Mouse (Mus musculus): Measurements from ENCODE around the gene Cnksr3. TPM values are rescaled to one million over a fixed set of nuclear protein-coding genes. Genes with fewer than 3 reads are reported as not detected.

The Cnksr3 gene
- polyA plus RNA-seq, 1 experiment from 2014 or later = 7.3 TPM

DNA sequence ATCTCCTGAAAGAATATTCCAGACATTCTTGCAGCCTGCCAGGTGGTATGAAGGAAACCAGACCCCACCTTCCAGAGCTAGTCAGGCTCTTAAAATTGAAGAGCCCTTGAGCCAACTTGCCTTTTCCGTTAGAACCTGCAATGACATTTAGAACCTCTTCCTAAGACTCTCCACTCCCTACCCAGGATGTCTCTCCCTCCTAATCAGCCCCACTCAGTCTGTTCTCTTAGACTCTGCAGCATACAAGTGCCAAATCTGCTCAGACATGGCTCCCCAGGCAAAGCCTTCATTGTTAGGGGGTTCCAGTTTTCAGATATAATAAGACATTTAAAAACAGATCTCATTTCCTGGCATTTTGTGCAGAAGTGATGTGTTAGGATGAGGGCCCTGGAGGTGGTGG, 108.2 kb downstream of the Cnksr3 start:
- Histone ChIP-seq H3K4me1 (no peaks in the 10 kb centered on the region), H3K4me3 (no peak overlapping the region), H3K27me3 (no peaks in the 10 kb centered on the region), H3K36me3 (no peaks in the 10 kb centered on the region), H3K4me2 (replicated peaks) (no peak overlapping the region), H3K9ac (no peak overlapping the region), H3K9me3 (replicated peaks) (no peaks in the 10 kb centered on the region), H3K27ac (no peak overlapping the region)
- ATAC-seq (ENCODE audit: low FRiP score) = no peak
- 73% methylated on average over 1 of the region's 1 CpGs for WGBS

DNA sequence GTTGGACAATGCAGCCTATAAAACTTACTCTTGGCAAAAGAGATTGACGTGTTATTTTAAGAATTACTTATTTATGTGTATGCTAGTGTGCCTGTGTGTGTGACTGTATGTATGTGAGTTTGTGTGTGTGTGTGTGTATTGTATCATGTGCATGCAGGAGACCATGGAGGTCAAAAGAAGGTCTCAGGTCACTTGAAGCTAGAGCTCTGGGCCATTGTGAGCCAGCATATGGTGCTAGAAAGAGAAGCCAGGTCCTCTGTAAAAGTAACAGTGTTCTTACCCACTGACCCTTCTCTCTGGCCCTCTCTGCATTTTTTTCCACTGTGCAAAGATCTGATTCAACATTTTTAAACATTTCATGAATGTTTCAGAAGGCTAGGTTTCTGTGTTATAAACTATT, 134.1 kb downstream of the Cnksr3 start:
- no peak for ATAC-seq (ENCODE audit: low FRiP score)
- no peak overlapping the region for H3K4me3 ChIP-seq
- H3K9ac ChIP-seq = no peak overlapping the region
- 91% methylated on average over 1 of the region's 1 CpGs for WGBS
- no peaks in the 10 kb centered on the region for H3K36me3 ChIP-seq
- no peaks in the 10 kb centered on the region for H3K9me3 ChIP-seq (replicated peaks)
- no peak overlapping the region for H3K27ac ChIP-seq
- H3K4me2 ChIP-seq (replicated peaks) = no peak overlapping the region
- H3K27me3 ChIP-seq = no peaks in the 10 kb centered on the region
- no peaks in the 10 kb centered on the region for H3K4me1 ChIP-seq

DNA sequence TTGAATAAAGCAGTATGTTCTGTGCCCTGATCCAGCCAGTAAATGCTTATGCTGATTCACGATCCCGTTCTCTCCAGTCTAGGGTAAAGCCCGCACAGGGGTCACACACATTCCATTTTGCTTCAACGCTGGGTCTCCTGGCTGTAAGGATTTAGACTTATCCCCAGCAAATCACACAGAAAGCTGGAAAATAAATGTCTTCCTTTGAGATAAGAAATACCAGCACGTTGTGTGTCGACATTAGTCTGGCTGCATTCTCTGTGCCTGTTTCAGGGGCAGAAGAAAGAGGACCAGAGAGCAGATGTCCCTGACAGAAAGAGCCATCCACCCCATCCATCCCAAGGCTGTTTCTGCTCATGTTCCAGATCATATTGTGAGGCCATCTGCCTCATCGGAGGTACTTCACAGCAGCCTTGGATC, 134.6 kb downstream of the Cnksr3 start:
- ATAC-seq (ENCODE audit: low FRiP score) = no peak

DNA sequence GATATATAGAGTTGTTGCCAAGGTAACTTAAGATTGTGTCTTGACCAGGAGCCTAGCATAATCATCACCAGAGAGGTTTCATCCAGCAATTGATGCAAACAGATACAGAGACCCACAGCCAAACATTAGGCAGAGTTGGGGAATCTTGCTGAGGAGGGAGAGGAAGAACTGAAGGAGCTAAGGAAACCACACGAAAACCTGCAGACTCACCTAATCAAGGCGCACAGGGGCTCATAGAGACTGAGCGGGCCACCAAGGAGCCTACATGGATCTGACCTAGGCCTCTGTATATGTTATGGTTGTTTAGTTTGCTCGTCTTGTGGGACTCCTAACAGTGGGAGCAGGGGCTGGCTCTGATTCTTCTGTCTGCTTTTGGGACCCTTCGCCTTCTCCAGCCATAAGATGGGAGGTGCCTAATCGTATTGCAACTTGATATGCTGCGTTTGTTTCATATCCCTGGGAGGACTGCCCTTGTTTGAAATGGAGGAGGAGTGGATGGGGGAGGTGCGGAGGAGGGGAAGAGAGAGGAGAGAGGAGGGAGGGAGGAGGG, 135.3 kb downstream of the Cnksr3 start:
- Histone ChIP-seq H3K4me1 (no peaks in the 10 kb centered on the region), H3K9ac (no peak overlapping the region), H3K36me3 (no peaks in the 10 kb centered on the region), H3K9me3 (replicated peaks) (no peaks in the 10 kb centered on the region), H3K27ac (no peak overlapping the region), H3K27me3 (no peaks in the 10 kb centered on the region), H3K4me2 (replicated peaks) (peak overlapping the region; percentile 8), H3K4me3 (no peak overlapping the region)
- ATAC-seq (ENCODE audit: low FRiP score) = peak; percentile 32; the same call in 1 of the 2 replicates
- WGBS = 57% methylated on average over 7 of the region's 8 CpGs

More for the DNA sequence above, 134.6 kb downstream of the Cnksr3 start:
- no peak overlapping the region for H3K27ac ChIP-seq
- no peaks in the 10 kb centered on the region for H3K27me3 ChIP-seq
- no peak overlapping the region for H3K4me2 ChIP-seq (replicated peaks)
- H3K9me3 ChIP-seq (replicated peaks) = no peaks in the 10 kb centered on the region
- no peak overlapping the region for H3K4me3 ChIP-seq
- H3K9ac ChIP-seq = no peak overlapping the region
- WGBS = 86% methylated on average over 7 of the region's 7 CpGs
- no peaks in the 10 kb centered on the region for H3K4me1 ChIP-seq
- H3K36me3 ChIP-seq = no peaks in the 10 kb centered on the region

DNA sequence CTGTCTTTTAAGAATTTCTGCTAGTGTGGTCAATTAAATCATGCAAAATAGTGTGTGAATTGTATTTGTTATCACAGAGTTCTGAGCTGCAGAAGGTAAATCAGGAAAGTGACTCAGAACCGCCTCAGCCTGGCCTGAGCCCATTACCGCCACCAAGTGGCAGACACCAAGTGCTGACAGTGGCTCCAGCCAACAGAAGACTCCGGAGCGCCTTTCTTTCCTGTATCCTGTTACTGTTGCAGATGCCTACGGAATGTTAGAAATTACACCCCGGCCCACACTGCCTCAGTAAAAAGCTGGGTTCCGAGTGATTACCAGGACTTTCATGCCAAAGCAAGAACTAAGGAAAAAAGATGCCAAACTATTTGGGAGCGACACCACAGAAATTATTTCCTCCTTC, 135.8 kb downstream of the Cnksr3 start:
- no peaks in the 10 kb centered on the region for H3K36me3 ChIP-seq
- no peak overlapping the region for H3K27ac ChIP-seq
- 17% methylated on average over 8 of the region's 8 CpGs for WGBS
- no peak overlapping the region for H3K9ac ChIP-seq
- no peaks in the 10 kb centered on the region for H3K4me1 ChIP-seq
- peak overlapping the region; percentile 8; the same call in 1 of the 2 replicates for H3K4me2 ChIP-seq (replicated peaks)
- peak; percentile 85 for ATAC-seq (ENCODE audit: low FRiP score)
- H3K27me3 ChIP-seq = no peaks in the 10 kb centered on the region
- no peak overlapping the region for H3K4me3 ChIP-seq
- H3K9me3 ChIP-seq (replicated peaks) = no peaks in the 10 kb centered on the region

DNA sequence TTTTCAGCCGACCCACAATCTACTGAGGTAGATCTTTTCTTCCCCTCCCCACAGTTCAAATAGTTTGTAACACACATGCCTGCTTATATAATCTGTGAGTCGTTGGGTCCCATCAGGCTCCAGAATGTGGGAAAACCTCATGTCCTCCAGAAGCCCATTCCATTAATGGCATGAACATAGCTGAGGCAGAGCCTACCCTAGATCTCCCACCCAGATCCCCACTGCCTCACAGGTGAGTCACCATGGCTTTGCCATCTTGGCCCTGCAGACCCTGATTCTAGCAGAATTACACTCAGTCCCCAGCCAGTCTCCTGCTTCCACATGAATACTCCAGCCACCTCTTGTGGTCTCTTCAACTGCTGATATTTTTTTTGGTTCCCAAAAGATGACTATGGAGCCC, 136.4 kb downstream of the Cnksr3 start:
- H3K9ac ChIP-seq = no peak overlapping the region
- H3K4me1 ChIP-seq = no peaks in the 10 kb centered on the region
- 86% methylated on average over 2 of the region's 2 CpGs for WGBS
- no peak for ATAC-seq (ENCODE audit: low FRiP score)
- H3K36me3 ChIP-seq = no peaks in the 10 kb centered on the region
- no peak overlapping the region for H3K4me2 ChIP-seq (replicated peaks)
- no peaks in the 10 kb centered on the region for H3K27me3 ChIP-seq
- no peak overlapping the region for H3K27ac ChIP-seq
- no peak overlapping the region for H3K4me3 ChIP-seq
- no peaks in the 10 kb centered on the region for H3K9me3 ChIP-seq (replicated peaks)

DNA sequence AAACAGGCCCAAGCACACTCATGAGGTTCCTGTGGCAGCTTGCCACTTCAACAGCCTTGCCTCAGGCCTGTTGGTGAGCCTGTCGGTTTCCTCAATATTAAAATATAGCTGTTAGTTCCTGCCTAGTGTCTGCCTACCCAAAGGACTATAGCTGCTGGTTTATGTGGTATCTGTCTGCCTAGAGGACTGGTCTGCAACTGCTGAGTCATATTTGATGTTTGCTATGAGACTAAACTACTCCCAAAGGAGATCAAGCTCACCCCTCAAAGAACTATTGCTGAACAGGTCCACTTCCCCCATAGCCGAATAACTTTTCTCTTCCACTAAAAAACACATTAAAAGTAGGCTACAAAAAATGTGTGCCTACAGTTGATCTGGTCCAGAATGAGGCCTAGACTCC, 137.8 kb downstream of the Cnksr3 start:
- no peaks in the 10 kb centered on the region for H3K4me1 ChIP-seq
- no peak for ATAC-seq (ENCODE audit: low FRiP score)
- H3K27ac ChIP-seq = no peak overlapping the region
- H3K27me3 ChIP-seq = no peaks in the 10 kb centered on the region
- WGBS = 89% methylated on average over 2 of the region's 2 CpGs
- H3K9ac ChIP-seq = no peak overlapping the region
- no peaks in the 10 kb centered on the region for H3K36me3 ChIP-seq
- H3K9me3 ChIP-seq (replicated peaks) = no peaks in the 10 kb centered on the region
- no peak overlapping the region for H3K4me2 ChIP-seq (replicated peaks)
- H3K4me3 ChIP-seq = no peak overlapping the region

DNA sequence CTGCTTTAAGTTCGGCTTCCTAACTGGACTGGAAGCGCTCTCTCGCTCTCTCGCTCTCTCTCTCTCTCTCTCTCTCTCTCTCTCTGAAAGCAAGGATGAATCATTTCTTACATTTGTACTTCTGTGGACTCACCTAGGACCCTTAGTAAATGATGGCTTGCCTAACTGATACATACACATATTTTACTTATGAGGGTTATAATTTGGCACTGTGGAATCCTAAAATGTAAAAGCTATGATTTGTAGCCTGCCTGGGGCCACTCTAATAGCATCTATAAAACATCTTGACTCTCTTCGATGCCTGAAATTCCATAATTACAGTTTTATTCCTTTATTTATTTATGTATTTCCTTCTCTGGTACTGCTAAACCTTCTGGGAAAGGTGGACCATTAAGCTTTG, 141.1 kb downstream of the Cnksr3 start:
- no peak overlapping the region for H3K27ac ChIP-seq
- 90% methylated on average over 5 of the region's 5 CpGs for WGBS
- H3K4me2 ChIP-seq (replicated peaks) = no peak overlapping the region
- no peak overlapping the region for H3K4me3 ChIP-seq
- no peaks in the 10 kb centered on the region for H3K4me1 ChIP-seq
- no peaks in the 10 kb centered on the region for H3K36me3 ChIP-seq
- no peaks in the 10 kb centered on the region for H3K9me3 ChIP-seq (replicated peaks)
- ATAC-seq (ENCODE audit: low FRiP score) = no peak
- no peak overlapping the region for H3K9ac ChIP-seq
- H3K27me3 ChIP-seq = no peaks in the 10 kb centered on the region

DNA sequence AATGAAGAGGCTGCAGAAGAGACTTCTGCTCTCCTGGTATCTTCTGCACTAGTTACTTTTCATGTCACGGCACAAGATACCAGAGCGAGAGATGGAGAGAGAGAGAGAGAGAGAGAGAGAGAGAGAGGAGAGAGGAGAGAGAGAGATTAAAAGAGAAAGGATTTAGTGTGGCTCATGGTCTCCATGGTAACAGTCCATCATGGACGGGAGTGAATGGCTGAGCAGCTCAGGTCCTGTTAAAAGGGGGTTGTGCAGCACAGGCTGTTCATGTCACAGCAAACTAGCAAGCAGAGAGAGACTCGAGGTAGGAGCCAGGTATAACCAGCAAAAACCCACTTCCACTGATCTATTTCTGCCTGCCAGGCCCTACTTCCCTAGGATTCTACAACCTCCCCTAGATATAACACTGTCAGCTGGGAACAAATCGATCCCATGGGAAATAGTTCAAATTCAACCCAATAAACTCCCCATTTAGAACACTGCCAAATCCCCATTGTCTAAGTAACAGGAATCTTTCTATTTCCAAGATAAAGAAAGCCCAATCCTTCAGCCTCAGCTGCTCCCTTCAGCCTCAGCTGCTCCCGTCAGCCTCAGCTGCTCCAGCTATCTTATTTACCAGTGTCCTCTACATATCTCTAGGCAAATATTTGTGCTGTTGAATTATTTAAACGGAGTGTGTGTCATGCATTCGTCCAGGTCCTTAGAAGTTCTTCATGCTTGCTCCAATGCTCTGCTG, 141.8 kb downstream of the Cnksr3 start:
- Histone ChIP-seq H3K9ac (no peak overlapping the region), H3K4me3 (no peak overlapping the region), H3K4me2 (replicated peaks) (no peak overlapping the region), H3K27me3 (no peaks in the 10 kb centered on the region), H3K27ac (no peak overlapping the region), H3K9me3 (replicated peaks) (no peaks in the 10 kb centered on the region), H3K36me3 (no peaks in the 10 kb centered on the region), H3K4me1 (no peaks in the 10 kb centered on the region)
- peak; percentile 46; the same call in 1 of the 2 replicates for ATAC-seq (ENCODE audit: low FRiP score)
- 72% methylated on average over 8 of the region's 8 CpGs for WGBS

DNA sequence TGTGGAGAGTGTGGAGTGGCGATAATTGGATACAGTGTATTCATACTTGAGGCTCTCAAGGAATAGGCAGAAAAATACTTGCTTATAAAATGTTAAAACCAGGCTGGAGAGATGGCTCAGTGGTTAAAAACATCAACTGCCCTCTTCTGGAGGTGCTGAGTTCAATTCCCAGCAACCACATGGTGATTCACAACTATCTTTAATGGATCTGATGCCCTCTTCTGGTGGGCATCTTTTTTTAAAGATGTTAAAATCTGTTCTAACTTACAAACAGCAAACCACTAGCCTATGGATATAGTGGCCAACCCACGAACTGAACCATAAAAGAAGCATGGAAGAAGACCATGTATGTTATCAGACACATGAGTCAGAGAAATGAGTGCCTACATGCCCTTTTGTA, 142.9 kb downstream of the Cnksr3 start:
- 90% methylated on average over 2 of the region's 2 CpGs for WGBS
- H3K9me3 ChIP-seq (replicated peaks) = no peaks in the 10 kb centered on the region
- H3K27ac ChIP-seq = no peak overlapping the region
- no peak overlapping the region for H3K9ac ChIP-seq
- H3K36me3 ChIP-seq = no peaks in the 10 kb centered on the region
- no peak for ATAC-seq (ENCODE audit: low FRiP score)
- no peaks in the 10 kb centered on the region for H3K27me3 ChIP-seq
- H3K4me3 ChIP-seq = no peak overlapping the region
- H3K4me2 ChIP-seq (replicated peaks) = no peak overlapping the region
- no peaks in the 10 kb centered on the region for H3K4me1 ChIP-seq

Other genes with a start within 250 kb of the Cnksr3 start
- 0.48 TPM in 2 replicates for gene Ipcef1, start 159.8 kb downstream of the Cnksr3 start, polyA plus RNA-seq (2016; fragmentation: Nextera tagmentation; extraction: Ambion mirVana)